Mouse (Mus musculus) layer of hippocampus, postnatal 25 days (tissue): ENCODE data around the gene Zdhhc11. TPM values are rescaled to one million over a fixed set of nuclear protein-coding genes. Genes with fewer than 3 reads are reported as not detected.
"Not testable (repeated sequence)": the region's sequence is repeated elsewhere in the genome, so short reads cannot be mapped to it uniquely, and the experiment has no call there.

Experiments
- DNase-seq, 2 experiments: peaks; one replicate each; pipeline ENCODE4 v3.0.0; 2022; ENCODE audit warnings: mixed read lengths in 2 of 2, low spot score in 1 of 2; ENCODE audit errors: extremely low spot score in 1 of 2
- total RNA-seq, 2 experiments: library from RNA; stranded (reverse); gene quantifications; 2 replicates each; pipeline ENCODE4 v1.2.3; 2021

Gene Zdhhc11
- total RNA-seq, 2 experiments from 2014 or later, result not detected

DNA sequence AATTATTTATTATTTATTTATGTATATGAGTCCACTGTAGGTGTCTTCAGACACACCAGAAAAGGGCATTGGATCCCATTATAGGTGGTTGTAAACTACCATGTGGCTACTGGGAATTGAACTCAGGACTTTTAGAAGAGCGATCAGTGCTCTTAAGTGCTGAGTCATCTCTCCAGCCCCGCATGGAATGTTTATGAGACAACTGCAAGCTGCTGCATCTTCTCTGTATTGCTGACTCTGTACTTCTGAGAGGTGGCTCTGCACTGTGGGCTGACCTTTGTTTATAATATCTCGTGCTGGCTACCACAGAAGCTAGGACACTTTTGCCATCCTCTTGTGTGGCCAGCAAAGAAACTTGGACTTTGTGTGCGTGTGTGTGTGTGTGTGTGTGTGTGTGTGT lies 37.8 kb downstream of the Zdhhc11 start:
- no peak for DNase-seq

DNA sequence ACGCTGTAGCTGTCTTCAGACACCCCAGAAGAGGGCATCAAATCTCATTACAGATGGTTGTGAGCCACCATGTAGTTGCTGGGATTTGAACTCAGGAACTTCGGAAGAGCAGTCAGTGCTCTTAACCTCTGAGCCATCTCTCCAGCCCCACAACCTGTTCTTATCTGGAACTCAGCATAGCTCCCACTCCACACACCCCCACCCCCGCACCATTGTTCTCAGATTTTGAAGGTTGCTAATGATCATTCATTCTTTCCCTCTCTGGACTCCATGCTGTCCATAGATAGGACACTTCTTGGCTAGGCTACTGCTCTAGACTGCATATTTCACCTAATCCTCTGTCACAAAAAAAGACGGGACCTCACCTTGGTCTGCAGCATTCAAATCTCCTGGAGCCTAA lies 43.2 kb downstream of the Zdhhc11 start:
- not testable (repeated sequence) for DNase-seq

DNA sequence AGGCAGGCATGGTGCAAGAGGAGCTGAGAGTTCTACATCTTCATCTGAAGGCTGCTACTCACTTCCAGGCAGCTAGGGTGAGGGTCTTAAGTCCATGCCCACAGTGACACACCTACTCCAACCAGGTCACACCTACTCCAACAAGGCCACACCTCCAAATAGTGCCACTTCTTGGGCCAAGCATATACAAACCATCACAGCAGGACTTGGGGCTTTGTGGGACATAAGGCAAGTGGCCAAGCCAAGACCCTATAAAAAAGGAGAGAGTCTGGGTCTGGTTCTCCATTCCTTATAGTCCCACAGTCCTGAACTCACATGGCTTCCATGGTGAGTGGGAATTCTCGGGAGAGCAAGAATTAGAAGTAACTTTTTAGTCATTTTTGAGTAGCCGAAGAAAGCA lies 44.6 kb downstream of the Zdhhc11 start:
- DNase-seq, result not testable (repeated sequence)

DNA sequence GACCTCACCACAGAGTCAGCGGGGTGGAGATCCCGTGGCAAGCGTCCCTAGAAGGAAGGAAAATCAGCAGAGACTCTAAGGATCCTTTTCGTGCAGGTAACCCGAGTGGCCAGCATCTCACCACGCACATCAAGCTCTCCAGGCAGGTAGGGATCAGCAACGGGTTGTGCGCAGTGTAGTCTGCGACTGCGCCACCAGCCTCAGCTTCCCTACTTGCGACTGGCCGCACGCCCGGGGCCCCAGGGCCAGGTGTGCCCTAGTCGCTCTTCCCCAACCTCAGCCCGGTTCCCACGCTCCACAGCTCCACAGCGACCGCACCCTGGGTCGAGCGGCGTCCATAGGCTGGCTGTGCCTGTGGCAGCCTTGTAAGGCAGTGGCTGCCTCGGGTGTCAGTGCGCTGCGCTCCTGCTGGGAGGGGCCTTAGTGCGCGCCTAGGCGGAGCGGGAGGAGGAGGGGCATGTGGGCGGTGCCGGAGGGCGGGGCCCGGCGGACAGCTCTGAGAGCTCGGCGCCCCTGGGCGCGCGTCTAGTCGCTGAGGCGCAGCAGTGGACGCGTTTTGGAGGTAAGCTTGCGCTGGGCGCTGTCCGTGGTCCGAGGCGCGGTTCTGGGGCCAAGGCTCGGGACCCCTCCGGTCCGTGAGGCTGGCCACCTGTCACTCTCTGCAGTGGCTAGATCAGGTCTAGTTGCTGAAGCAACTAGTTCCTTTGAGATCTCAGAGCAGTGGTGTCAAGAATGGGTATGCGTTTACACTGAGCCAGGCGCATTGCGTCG lies 45.5 kb downstream of the Zdhhc11 start, which contains the start of gene Tppp:
Tppp (plus strand) TSS at position 460 of the 771 bp plus-strand sequence.
- DNase-seq, result peak; percentile 82 to 94

DNA sequence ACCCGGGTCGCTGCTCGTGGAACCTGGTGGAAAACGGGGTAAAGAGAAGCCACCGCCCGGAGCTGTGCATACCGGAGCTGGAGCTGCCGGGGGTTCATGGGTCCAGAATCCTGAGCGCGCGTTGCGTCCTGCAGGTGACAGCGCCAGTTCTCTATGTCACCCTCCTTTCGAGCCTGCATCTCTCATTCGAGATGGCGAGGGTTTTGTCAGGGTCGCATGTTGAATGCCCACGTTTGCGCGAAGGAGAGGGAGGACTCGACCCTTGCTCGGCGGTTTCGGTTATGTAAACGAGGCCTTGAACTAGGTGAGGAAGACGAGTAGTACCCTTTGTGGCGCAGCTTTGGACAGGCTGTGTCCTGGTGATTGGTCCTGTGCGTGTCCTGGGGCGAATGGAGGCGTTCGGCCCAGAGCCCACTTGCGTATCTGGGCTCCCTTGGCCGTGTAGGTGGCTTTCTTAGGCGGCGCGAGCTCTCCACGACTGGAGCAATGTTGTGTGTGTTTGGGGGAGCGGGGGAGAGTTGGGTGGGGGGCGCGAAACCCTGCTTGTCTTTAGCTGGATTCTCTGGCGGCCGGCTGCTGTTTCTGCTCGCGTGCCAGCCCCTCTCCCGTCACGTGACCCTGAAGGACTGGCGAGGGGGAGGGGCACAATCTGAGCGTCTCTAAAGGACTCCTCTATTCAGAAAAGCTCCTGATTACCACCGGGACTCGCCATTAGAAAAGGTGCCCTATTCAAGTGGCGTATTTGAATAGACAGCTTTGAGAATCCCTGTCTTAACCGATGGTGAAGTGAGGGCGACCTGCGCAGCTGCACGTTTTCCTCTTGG lies 46.4 kb downstream of the Zdhhc11 start:
- peak; percentile 65 to 73 for DNase-seq

DNA sequence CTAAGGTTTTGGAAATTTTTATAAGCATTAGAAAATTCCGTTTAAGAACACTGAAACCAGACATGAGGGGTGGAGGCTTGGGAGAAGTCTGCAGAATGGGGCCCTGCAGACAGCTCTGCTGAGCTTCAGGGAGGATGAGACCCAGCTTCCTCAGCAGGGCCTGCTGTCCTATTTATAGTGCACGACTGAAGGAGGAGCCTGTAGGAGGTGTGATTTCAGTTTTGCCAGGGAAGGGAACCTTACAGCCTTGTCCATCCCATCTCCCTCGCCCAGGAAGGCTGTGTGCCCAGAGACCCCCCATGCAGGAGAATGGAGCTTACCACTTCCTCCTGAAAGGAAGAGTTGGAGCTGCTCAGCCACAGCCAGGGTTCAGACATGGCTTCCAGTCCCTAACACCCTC lies 47.0 kb downstream of the Zdhhc11 start:
- peak in 1 of 2 experiments; percentile 28 for DNase-seq

DNA sequence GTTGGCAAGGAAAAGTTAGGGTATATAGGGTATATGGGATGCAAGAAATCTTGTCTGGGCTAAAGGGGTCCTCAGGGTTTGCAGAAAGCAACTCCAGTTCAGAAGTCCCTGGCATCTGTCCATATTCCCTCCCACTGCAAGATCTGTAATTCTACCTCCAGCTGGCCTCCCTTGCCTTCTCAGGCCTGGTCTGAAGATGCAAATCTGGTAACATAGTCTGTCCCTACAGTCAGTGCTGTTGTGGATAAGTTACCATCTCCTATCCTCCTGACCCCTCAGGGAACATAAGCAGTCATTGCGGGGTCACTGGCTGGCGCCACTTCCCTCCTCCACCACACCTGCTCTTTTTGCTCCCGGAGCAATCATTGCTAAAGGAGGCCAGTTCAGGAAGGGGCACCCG lies 52.3 kb downstream of the Zdhhc11 start:
- no peak for DNase-seq

DNA sequence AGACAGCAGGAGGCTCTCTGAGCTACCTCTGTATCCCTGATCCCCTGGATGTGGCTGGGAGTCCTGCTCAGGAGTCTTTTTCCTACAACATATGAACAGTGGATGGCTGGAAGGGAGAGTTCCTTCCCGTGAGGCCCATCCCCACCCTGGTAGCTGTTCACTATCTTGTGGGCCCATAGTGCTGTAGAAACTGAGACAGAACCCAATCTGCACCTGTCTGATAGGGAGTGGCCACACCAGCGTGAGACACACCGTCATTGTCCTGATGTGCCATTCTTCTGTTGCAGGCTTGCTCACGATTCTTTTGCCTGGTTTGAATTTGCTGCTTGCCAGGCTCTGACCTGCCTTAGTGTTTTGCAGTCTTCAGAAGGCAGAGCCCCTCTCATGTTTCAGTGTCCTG lies 53.8 kb downstream of the Zdhhc11 start:
- DNase-seq, result no peak

DNA sequence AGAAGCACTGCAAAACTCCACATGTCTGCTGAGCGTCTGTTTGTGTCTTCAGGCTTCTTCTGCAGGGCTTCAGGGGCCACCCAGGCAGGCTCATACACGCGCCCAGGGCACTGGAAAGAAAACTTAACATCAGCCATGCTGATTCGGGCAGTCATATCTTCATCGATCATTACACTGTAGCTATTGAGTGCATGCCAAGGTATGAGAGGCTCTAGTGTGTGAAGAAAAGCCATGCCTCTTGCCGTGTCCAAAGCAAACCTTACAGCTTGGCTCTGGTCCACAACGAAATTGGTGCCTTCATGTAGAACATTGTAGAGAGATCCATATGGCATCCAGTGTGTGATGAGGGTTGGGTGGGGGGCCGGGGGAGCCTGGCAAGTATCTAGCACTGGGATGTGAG lies 55.4 kb downstream of the Zdhhc11 start:
- not testable (repeated sequence) for DNase-seq

DNA sequence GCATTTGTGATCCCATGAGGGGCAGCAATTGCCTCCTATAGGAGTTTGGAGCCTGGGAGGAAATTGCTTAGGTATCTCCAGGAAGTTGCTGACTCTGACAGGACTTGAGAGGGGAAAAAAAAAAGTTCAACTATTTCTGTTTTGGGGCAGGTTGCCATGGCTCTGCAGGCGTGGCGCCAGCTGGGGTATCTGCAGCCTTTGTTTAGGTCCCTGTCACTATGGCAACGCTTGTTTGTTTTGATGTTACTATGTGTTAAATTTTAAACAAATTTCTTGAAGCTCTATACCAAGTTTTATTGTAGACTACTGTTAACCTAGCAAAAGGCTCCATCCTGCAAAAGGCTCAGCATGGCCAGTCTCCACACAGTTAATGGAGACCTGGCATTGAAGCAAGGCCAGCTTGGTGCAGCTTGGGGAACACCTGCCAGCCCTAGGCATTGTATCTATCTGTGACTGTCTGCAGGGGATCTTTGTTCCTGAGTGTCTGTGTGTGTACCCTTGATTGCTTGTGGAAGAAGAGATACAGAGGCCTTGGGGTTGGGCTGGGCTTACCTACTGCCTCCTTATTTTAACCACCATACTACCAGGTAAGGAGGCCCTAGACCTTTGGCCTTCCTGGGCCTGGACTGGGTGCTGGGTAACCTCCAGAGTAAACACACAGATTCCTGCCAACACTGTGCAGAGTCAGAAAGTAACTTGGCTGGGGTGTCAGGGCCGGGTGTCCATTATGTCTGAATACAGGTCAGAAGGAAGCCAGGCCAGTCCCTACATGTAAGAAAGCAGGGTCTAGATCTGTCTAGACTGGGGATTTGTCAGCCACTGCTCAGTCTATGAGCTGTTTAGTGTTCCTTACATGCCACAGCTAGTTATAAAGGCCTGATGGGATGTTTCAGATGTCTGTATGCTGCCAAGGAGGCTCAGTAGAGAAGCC lies 61.8 kb downstream of the Zdhhc11 start:
- peak in 1 of 2 experiments; percentile 39 for DNase-seq

DNA sequence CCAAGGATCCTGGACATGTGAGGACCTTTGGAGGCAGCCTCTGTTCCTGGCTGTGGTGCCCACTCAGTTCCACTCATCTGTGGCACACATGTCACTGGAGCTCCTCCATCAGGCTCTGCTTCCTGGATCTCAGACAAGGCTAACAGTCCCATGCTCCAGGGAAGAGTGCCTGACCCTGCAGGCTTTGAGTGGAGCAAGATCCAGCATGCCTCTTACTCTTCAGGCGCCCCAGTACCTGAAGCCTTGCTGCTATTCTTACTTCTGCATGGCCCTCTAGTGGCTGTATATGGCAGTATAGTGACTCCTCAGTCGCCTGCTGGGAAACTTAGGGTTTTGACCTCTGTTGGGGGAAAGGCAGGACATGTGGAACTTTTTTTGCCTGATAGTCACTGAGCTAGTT lies 62.6 kb downstream of the Zdhhc11 start:
- peak in 1 of 2 experiments; percentile 15 for DNase-seq

DNA sequence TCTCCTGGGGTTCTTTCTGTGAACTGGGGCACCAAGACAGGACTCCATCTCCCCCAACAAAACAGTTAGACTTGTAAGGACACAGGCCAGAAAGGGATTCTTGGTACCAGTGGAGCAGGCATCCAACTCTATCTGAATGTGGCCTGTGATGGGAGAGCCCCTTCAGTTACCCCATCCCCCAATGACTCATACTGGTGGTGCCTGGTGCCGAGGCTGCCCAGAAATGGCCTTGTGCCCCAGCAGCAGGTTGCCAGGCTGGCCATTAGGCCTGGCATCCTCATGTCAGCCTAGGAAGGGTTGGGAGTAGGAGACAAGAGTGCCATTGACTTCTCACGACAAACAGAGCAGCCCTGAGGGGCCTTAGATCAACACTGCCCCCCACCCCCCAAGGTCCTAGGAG lies 64.5 kb downstream of the Zdhhc11 start:
- no peak for DNase-seq

DNA sequence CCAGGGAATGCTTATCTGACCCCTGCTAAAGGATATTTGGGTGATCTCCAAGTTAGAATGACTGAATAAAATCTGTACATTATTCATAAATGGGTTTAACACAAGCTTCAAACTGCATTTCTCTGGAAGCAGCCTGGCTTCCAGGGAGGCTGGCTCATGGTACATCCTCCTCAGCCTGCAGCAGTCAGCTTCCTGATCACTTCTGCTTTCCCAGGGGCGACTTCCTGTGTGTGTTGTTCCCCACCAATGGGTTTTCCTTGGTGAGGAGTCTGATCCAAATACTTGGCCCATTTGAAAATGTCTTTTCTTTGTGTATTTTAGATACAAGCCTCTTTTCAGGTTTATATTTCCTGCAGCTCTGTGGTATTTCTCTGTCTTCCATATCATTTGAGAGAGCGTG lies 65.4 kb downstream of the Zdhhc11 start:
- no peak for DNase-seq

DNA sequence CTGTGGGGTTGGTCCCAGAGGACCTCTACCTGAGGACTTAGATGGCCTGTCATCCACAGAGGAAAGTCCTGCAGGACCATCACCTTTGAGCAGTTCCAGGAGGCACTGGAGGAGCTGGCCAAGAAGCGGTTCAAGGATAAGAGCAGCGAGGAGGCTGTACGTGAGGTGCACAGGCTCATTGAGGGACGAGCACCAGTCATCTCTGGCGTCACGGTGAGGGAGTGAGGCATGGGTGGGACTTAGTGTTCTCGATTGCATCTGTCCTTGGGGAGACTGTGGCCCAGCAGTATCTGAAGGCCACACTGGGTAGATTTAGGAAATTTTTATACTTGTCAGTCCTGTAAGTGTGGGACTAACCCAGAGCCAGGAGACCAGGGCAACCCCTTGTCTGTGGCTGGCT lies 67.0 kb downstream of the Zdhhc11 start:
- no peak for DNase-seq

DNA sequence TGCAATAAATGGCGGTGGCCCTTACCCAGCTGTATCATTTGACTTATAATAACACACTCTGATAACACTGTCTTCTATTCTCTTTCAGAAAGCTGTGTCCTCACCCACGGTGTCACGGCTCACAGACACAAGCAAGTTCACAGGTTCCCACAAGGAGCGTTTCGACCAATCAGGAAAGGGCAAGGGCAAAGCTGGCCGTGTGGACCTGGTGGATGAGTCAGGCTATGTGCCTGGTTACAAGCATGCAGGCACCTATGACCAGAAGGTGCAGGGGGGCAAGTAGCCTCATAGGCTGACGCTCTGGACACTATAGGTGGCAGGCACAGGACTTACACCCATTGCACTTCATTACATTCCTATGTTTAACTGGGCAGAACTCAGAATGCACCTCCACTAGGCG lies 67.5 kb downstream of the Zdhhc11 start:
- DNase-seq, result no peak

DNA sequence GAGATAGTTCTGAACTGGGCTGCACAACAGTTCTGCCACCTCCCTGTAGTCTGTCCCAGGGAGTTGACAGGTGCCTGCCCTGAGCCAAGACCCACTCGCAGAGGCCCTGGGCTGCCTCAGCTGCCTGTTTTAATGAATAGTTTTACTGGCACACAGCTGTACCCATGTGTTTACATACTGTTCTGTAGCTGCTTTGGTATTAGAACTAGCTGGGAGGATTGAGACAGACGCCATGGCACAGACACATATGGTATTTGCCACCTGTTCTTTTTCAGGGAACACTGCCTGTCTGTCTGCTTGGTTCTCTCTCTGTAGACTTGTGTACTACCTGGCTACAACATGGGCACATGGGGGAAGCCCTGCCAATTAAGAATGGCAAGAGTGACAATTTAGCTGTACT lies 71.1 kb downstream of the Zdhhc11 start:
- DNase-seq, result peak; percentile 27 to 29

DNA sequence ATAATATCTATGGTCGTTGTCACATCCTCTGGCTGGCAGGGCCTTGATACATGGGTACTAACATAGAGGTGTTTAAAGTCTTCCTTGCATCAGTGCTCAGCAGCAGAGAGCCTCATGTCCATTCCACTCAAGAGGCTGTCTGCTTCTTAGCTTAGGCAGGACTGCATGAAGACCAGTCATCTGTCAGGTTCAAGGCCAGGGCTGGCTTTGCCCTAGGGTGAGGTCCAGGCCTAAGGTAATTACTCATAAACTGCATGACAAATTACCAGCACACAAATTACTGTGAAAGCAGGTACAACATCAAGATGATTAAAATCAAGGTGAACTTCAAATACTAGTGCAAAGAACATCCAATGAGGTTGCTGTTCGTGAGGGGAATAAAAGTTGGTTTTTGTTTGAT lies 72.1 kb downstream of the Zdhhc11 start:
- no peak for DNase-seq

DNA sequence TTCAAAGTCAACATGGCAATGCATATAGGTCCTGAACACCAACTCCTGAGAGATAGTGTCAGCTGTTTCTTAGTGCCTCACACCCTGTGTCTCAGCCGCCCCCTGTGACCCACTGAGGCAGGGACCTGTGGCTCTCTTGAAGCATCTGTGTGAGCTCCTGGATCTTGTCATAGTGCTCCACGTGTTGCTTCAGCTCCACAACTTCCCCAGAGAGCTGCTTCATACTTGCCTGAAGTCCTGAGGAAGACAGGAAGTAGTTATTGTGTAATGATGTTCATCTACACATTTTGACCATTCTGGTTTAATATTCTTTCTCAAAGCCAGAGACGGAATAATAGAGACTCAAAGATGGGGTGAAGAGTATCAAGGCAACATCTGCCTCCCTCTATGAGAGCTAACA lies 76.3 kb downstream of the Zdhhc11 start:
- no peak for DNase-seq
